9 mouse cellular contexts compared by ENCODE assay signal in genomic region chr19:58016561-58017453, GRCm38 (mm10).
DNase-seq lines count a peak whose midpoint lies in the region; ATAC-seq lines count a peak whose summit lies in the region.
"Had no signal": no experiment of that assay in that cellular context is flagged by ENCODE, and none has a peak within 500 bp of the region (broad histone marks: within the 10 kb centered on the region; RNA-seq: fewer than 3 reads in every experiment).

No protein-coding gene starts in this region.

- no peaks in the 10 kb centered on the region for H3K27me3 ChIP-seq in limb, embryonic 15.5 days
- no peaks in the 10 kb centered on the region for H3K27me3 ChIP-seq in hindbrain, embryonic 10.5 days (ENCODE audit: insufficient read depth, poor library complexity, severe bottlenecking)
- H3K27me3 ChIP-seq: limb, embryonic 12.5 days had no signal

- WGBS in limb, embryonic 15.5 days = 76% methylated on average over 9 of the region's 9 CpGs
- WGBS in hindbrain, embryonic 10.5 days = 93% methylated on average over 9 of the region's 9 CpGs

- H3K4me1 ChIP-seq in limb, embryonic 15.5 days = peaks cover 7% of the 10 kb centered on the region; the same call in 1 of the 2 replicates
- no peaks in the 10 kb centered on the region for H3K4me1 ChIP-seq in hindbrain, embryonic 10.5 days (replicated peaks)
- H3K4me1 ChIP-seq: limb, embryonic 12.5 days had no signal

- no peak overlapping the region for H3K4me3 ChIP-seq in limb, embryonic 15.5 days
- no peak overlapping the region for H3K4me3 ChIP-seq in hindbrain, embryonic 10.5 days
- H3K4me3 ChIP-seq: limb, embryonic 12.5 days had no signal

- H3K4me2 ChIP-seq in limb, embryonic 15.5 days = no peak overlapping the region
- H3K4me2 ChIP-seq: limb, embryonic 12.5 days had no signal

- peak; percentile 13 for DNase-seq in kidney, adult 9 months
- no peak for DNase-seq in kidney, postnatal 10 days
- peak; percentile 86 for DNase-seq in adipocyte (ENCODE audit: low spot score)
- peak; percentile 13 for DNase-seq in gastrocnemius, postnatal 10 days
- DNase-seq in embryo, embryonic 10.5 days (ENCODE audit: low spot score) = no peak
- DNase-seq in hindbrain, embryonic 10.5 days (ENCODE audit: low spot score) = no peak
- DNase-seq in spleen, postnatal 14 days (ENCODE audit: low spot score in 2 of 2) = no peak

- 0 out of 2 replicates have a peak, but pooled peaks have one; percentile 65 for ATAC-seq in limb, embryonic 15.5 days (ENCODE audit: insufficient number of reproducible peaks, low FRiP score, low TSS enrichment, low read depth)

- peak overlapping the region; percentile 33 for H3K27ac ChIP-seq in limb, embryonic 15.5 days
- no peak overlapping the region for H3K27ac ChIP-seq in hindbrain, embryonic 10.5 days
- H3K27ac ChIP-seq: limb, embryonic 12.5 days had no signal

- H3K9ac ChIP-seq in limb, embryonic 15.5 days = no peak overlapping the region
- H3K9ac ChIP-seq: limb, embryonic 12.5 days had no signal

- no peaks in the 10 kb centered on the region for H3K36me3 ChIP-seq in limb, embryonic 15.5 days
- H3K36me3 ChIP-seq in hindbrain, embryonic 10.5 days = no peaks in the 10 kb centered on the region
- H3K36me3 ChIP-seq: limb, embryonic 12.5 days had no signal

- H3K9me3 ChIP-seq in limb, embryonic 15.5 days = no peaks in the 10 kb centered on the region
- H3K9me3 ChIP-seq in hindbrain, embryonic 10.5 days = no peaks in the 10 kb centered on the region
- H3K9me3 ChIP-seq: limb, embryonic 12.5 days had no signal

Comparison
In these comparisons a context has a peak if more than half of its experiments do, and no peak if none do; other contexts are left out.
1. DNase-seq: peak in kidney, adult 9 months (single experiment), adipocyte (single experiment) and gastrocnemius, postnatal 10 days (single experiment); none in kidney, postnatal 10 days (single experiment), embryo, embryonic 10.5 days (single experiment), hindbrain, embryonic 10.5 days (single experiment) and spleen, postnatal 14 days (0 of 2).